Mouse (Mus musculus) MEL (cell line): ENCODE results near the gene Stk11.

ENCODE experiments used
- CTCF ChIP-seq, 3 experiments: IDR thresholded peaks in 2 of 3; conservative IDR thresholded peaks in 1 of 3; 2 replicates each; pipeline ENCODE4 v1.5.1; 2011 to 2012; ENCODE audit warnings: low read length in 3 of 3, low read depth in 2 of 3, mild to moderate bottlenecking in 2 of 3, improper control_type of control experiment in 1 of 3, inconsistent platforms in 1 of 3, mixed read lengths in 1 of 3, moderate library complexity in 1 of 3; ENCODE audit not compliant: control insufficient read depth in 1 of 3, insufficient read depth in 1 of 3, poor library complexity in 1 of 3, severe bottlenecking in 1 of 3
- EP300 ChIP-seq, 2 experiments: IDR thresholded peaks; 2 replicates each; pipeline ENCODE4 v1.6.1; 2011; ENCODE audit warnings: improper control_type of control experiment in 2 of 2, low read length in 2 of 2, low read depth in 1 of 2, mild to moderate bottlenecking in 1 of 2
- JUND ChIP-seq: IDR thresholded peaks from 2 replicates; pipeline ENCODE4 v1.6.1; 2011; ENCODE audit warnings: low read depth, mild to moderate bottlenecking, improper control_type of control experiment, low read length
- POLR2A ChIP-seq, 2 experiments: IDR thresholded peaks; 2 replicates each; pipeline ENCODE4 v1.6.1; 2011 to 2012; ENCODE audit warnings: low read length in 2 of 2, mild to moderate bottlenecking in 2 of 2, control low read depth in 1 of 2, improper control_type of control experiment in 1 of 2, low read depth in 1 of 2, moderate library complexity in 1 of 2; ENCODE audit not compliant: control insufficient read depth in 1 of 2, insufficient read depth in 1 of 2, poor library complexity in 1 of 2

- no peak for TF ChIP-seq CTCF (IDR thresholded peaks at IDR 0.05 in 2 of 3, conservative IDR thresholded peaks at IDR 0.05 in 1 of 3; ENCODE audit: control insufficient read depth in 1 of 3, insufficient read depth in 1 of 3, low read depth in 2 of 3, low read length in 3 of 3, poor library complexity in 1 of 3, severe bottlenecking in 1 of 3)
- TF ChIP-seq POLR2A (IDR thresholded peaks at IDR 0.05; ENCODE audit: control insufficient read depth in 1 of 2, insufficient read depth in 1 of 2, low read depth in 1 of 2, low read length in 2 of 2, poor library complexity in 1 of 2) = no peak
- TF ChIP-seq JUND = no peak
- TF ChIP-seq EP300 (IDR thresholded peaks at IDR 0.05; ENCODE audit: low read depth in 1 of 2, low read length in 2 of 2) = no peak
These were observed 35.8 kb downstream of the Stk11 start for GRCm38 (mm10) chr10:80151211-80152034.
